Mouse (Mus musculus) erythroblast, adult 5-6 weeks (primary cell): ENCODE measurements around the gene Ccdc134. TPM values are rescaled to one million over a fixed set of nuclear protein-coding genes. Genes with fewer than 3 reads are reported as not detected.

Experiments
- ATAC-seq: replicated peaks from 2 replicates; pipeline ENCODE4 v1.8.0; 2016; ENCODE audit warnings: moderate number of reproducible peaks, mild to moderate bottlenecking, moderate TSS enrichment, inconsistent platforms; ENCODE audit not compliant: poor library complexity, low FRiP score, severe bottlenecking
- total RNA-seq, 2 experiments: library from RNA; stranded (forward) in 1 of 2; stranded (reverse) in 1 of 2; fragments of 150-400 nt in 1 of 2; fragments of 200-764, 138-1000 nt in 1 of 2; gene quantifications; 2 replicates each; pipeline versions ENCODE4 v1.2.3 to v1.2.4; 2015 to 2017; ENCODE audit warnings: low replicate concordance in 2 of 2

Ccdc134 gene
- total RNA-seq, 2 experiments from 2014 or later = 4.1 TPM; not detected in 1

- ATAC-seq = peak; percentile 92
Observed at GRCm38 (mm10) chr15:82146770-82147610, 19.3 kb downstream of the Ccdc134 start, which contains the start of gene Srebf2. Gene Srebf2, plus strand, starts transcription at chr15:82147181.

GRCm38 (mm10) chr15:82147611-82148111, 19.9 kb downstream of the Ccdc134 start:
- ATAC-seq = 0 out of 2 replicates have a peak, but pooled peaks have one; percentile 19

- no peak for ATAC-seq
Observed at GRCm38 (mm10) chr15:82148510-82148911, 20.8 kb downstream of the Ccdc134 start.

- ATAC-seq = no peak
Observed at GRCm38 (mm10) chr15:82150042-82150441, 22.3 kb downstream of the Ccdc134 start.

- no peak for ATAC-seq
Observed at GRCm38 (mm10) chr15:82151176-82151575, 23.5 kb downstream of the Ccdc134 start.

- ATAC-seq = no peak
Observed at GRCm38 (mm10) chr15:82152022-82152421, 24.3 kb downstream of the Ccdc134 start.

GRCm38 (mm10) chr15:82152435-82152834, 24.7 kb downstream of the Ccdc134 start:
- ATAC-seq = no peak

- no peak for ATAC-seq
Observed at GRCm38 (mm10) chr15:82156298-82156697, 28.6 kb downstream of the Ccdc134 start.

- ATAC-seq = no peak
Observed at GRCm38 (mm10) chr15:82156902-82157301, 29.2 kb downstream of the Ccdc134 start.

- ATAC-seq = no peak
Observed at GRCm38 (mm10) chr15:82158243-82159035, 30.7 kb downstream of the Ccdc134 start.

- no peak for ATAC-seq
Observed at GRCm38 (mm10) chr15:82159471-82159870, 31.7 kb downstream of the Ccdc134 start.

GRCm38 (mm10) chr15:82160731-82161640, 33.3 kb downstream of the Ccdc134 start:
- no peak for ATAC-seq

GRCm38 (mm10) chr15:82161965-82162600, 34.4 kb downstream of the Ccdc134 start:
- no peak for ATAC-seq

GRCm38 (mm10) chr15:82163356-82164060, 35.8 kb downstream of the Ccdc134 start:
- ATAC-seq = no peak

- no peak for ATAC-seq
Observed at GRCm38 (mm10) chr15:82164061-82164399, 36.3 kb downstream of the Ccdc134 start.

- ATAC-seq = peak; percentile 22; the same call in 1 of the 2 replicates
Observed at GRCm38 (mm10) chr15:82164496-82164895, 36.8 kb downstream of the Ccdc134 start.

GRCm38 (mm10) chr15:82165332-82166239, 37.9 kb downstream of the Ccdc134 start:
- peak; percentile 63 for ATAC-seq
